Mouse (Mus musculus) kidney, postnatal 0 days (tissue): ENCODE measurements around the gene Tmem119. TPM values are rescaled to one million over a fixed set of nuclear protein-coding genes. Genes with fewer than 3 reads are reported as not detected.

ENCODE experiments used
- ATAC-seq: fragments of 200-750 bp; cut with Nextera tagmentation; replicated peaks from 2 replicates; pipeline ENCODE4 v1.8.0; 2017; ENCODE audit warnings: low read depth, moderate number of reproducible peaks, moderate TSS enrichment, moderate library complexity; ENCODE audit not compliant: low FRiP score
- DNase-seq: peaks from one replicate; pipeline ENCODE4 v3.0.0-alpha.2; 2016; ENCODE audit warnings: low spot score
- H3K27ac ChIP-seq: fragments of 300-500 bp; sonication (generic); 2 replicates; pipeline ENCODE4 v1.5.1; 2014; ENCODE audit warnings: mild to moderate bottlenecking
- H3K27me3 ChIP-seq: fragments of 300-500 bp; sonication (generic); 2 replicates; pipeline ENCODE4 v1.6.1; 2014; ENCODE audit warnings: low read length, mixed read lengths; ENCODE audit not compliant: insufficient read depth
- H3K36me3 ChIP-seq: fragments of 300-500 bp; sonication (generic); 2 replicates; pipeline ENCODE4 v1.6.1; 2014; ENCODE audit warnings: low read length, mixed read lengths; ENCODE audit not compliant: insufficient read depth
- H3K4me1 ChIP-seq: fragments of 300-500 bp; sonication (generic); replicated peaks from 2 replicates; pipeline ENCODE4 v1.6.1; 2014; ENCODE audit warnings: antibody characterized with exemption, low read length, mixed read lengths; ENCODE audit not compliant: insufficient read depth
- H3K4me2 ChIP-seq: fragments of 300-500 bp; sonication (generic); 2 replicates; pipeline ENCODE4 v1.6.1; 2014; ENCODE audit warnings: mild to moderate bottlenecking, low read length, moderate library complexity, mixed read lengths
- H3K4me3 ChIP-seq: fragments of 300-500 bp; sonication (generic); replicated peaks from 2 replicates; pipeline ENCODE4 v1.5.1; 2014; ENCODE audit warnings: low read depth, low read length
- H3K9ac ChIP-seq: fragments of 300-500 bp; sonication (generic); 2 replicates; pipeline ENCODE4 v1.6.1; 2014; ENCODE audit warnings: low read depth, low read length
- H3K9me3 ChIP-seq: fragments of 300-500 bp; sonication (generic); replicated peaks from 2 replicates; pipeline ENCODE4 v1.6.1; 2016; ENCODE audit warnings: low read length, inconsistent platforms, mixed read lengths
- CTCF ChIP-seq: IDR thresholded peaks from 2 replicates; pipeline ENCODE4 v1.5.1; 2016; ENCODE audit warnings: antibody characterized with exemption, low read depth, mild to moderate bottlenecking, moderate library complexity
- WGBS: fragments of 180-500 bp; shearing (Covaris S2); extraction: QIAGEN DNeasy Blood & Tissue Kit; methylation state at CpG from one replicate; pipeline ENCODE4 v1.1.7; 2014; 5-methylcytosine and 5-hydroxymethylcytosine counted together
- polyA plus RNA-seq: library from polyadenylated mRNA; unstranded; fragments of >200 nt; fragmentation: Nextera tagmentation; extraction: Ambion mirVana; gene quantifications from 2 replicates; pipeline ENCODE4 v1.2.1, GENCODE M21; 2015

Tmem119 gene
- 37.3 and 40.4 TPM in 2 replicates for polyA plus RNA-seq

DNA sequence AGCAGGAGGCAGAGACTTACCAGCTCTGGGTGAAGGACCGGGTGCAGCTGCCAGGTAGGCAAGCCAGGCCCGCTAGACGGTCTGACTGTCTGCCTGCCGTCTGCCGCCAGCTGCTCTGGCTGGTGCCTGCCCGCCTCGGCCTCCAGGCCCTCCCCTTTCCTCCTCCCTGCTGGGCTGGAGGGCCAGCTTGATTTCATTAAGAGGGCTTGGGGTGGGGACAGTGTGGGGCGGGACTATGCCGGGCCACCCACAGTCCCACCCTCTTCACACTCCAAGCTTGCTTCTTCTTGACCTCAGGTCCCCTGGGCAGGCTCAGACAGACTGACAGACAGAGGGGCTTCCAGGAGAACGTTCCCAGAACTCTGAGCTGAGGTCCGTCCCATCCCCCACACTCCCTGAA is at the start of gene Tmem119:
Gene Tmem119 (minus strand): TSS at position 237 of the 400 bp plus-strand sequence.
- peak within 1 kb of the TSS; percentile 40; the same call in 1 of the 2 replicates for H3K9ac ChIP-seq
- H3K27me3 ChIP-seq: no peaks in the 10 kb centered on the region
- peak within 1 kb of the TSS; percentile 35 for H3K4me3 ChIP-seq
- peak; percentile 87 for DNase-seq
- ATAC-seq: peak; percentile 81
- peak within 1 kb of the TSS; percentile 28; the same call in 1 of the 2 replicates for H3K27ac ChIP-seq
- peak within 1 kb of the TSS; percentile 51 for H3K4me2 ChIP-seq
- TF ChIP-seq CTCF: no peak
- H3K36me3 ChIP-seq: no peaks in the 10 kb centered on the region
- peaks cover 27% of the 10 kb centered on the region; the same call in 1 of the 2 replicates for H3K4me1 ChIP-seq
- under 1% methylated on average over 11 of the region's 11 CpGs for WGBS
- H3K9me3 ChIP-seq: no peaks in the 10 kb centered on the region

- 0 out of 2 replicates have a peak, but pooled peaks have one; percentile 3 for TF ChIP-seq CTCF
Observed at GRCm38 (mm10) chr5:113847636-113848035, 47.3 kb upstream of the Tmem119 start.

GRCm38 (mm10) chr5:113846656-113847055 is 46.3 kb upstream of the Tmem119 start:
- Histone ChIP-seq H3K27me3 (no peaks in the 10 kb centered on the region), H3K4me3 (no peak overlapping the region), H3K4me1 (no peaks in the 10 kb centered on the region), H3K36me3 (peaks cover 50% of the 10 kb centered on the region), H3K27ac (no peak overlapping the region), H3K9me3 (no peaks in the 10 kb centered on the region), H3K9ac (no peak overlapping the region), H3K4me2 (no peak overlapping the region)
- ATAC-seq (no peak), DNase-seq (no peak)
- TF ChIP-seq CTCF: no peak
- WGBS: 96% methylated on average over 8 of the region's 8 CpGs

More at GRCm38 (mm10) chr5:113847636-113848035, 47.3 kb upstream of the Tmem119 start:
- 82% methylated on average over 9 of the region's 9 CpGs for WGBS
- H3K4me1 ChIP-seq: no peaks in the 10 kb centered on the region
- no peak overlapping the region for H3K27ac ChIP-seq
- no peak overlapping the region for H3K4me2 ChIP-seq
- ATAC-seq (no peak), DNase-seq (no peak)
- H3K36me3 ChIP-seq: peaks cover 47% of the 10 kb centered on the region
- no peaks in the 10 kb centered on the region for H3K9me3 ChIP-seq
- no peaks in the 10 kb centered on the region for H3K27me3 ChIP-seq
- H3K9ac ChIP-seq: no peak overlapping the region
- H3K4me3 ChIP-seq: no peak overlapping the region

GRCm38 (mm10) chr5:113845627-113846026 is 45.3 kb upstream of the Tmem119 start:
- ATAC-seq: no peak
- H3K4me2 ChIP-seq: no peak overlapping the region
- 87% methylated on average over 8 of the region's 8 CpGs for WGBS

GRCm38 (mm10) chr5:113844721-113845120 is 44.4 kb upstream of the Tmem119 start:
- Histone ChIP-seq H3K9me3 (no peaks in the 10 kb centered on the region), H3K27ac (no peak overlapping the region), H3K36me3 (peaks cover 43% of the 10 kb centered on the region), H3K4me1 (no peaks in the 10 kb centered on the region), H3K27me3 (no peaks in the 10 kb centered on the region), H3K9ac (no peak overlapping the region), H3K4me3 (no peak overlapping the region), H3K4me2 (no peak overlapping the region)
- WGBS: 60% methylated on average over 7 of the region's 7 CpGs
- TF ChIP-seq CTCF: peak; percentile 75
- peak; percentile 67 for DNase-seq
- no peak for ATAC-seq

More at GRCm38 (mm10) chr5:113845627-113846026, 45.3 kb upstream of the Tmem119 start:
- H3K4me3 ChIP-seq: no peak overlapping the region
- H3K27ac ChIP-seq: no peak overlapping the region
- H3K4me1 ChIP-seq: no peaks in the 10 kb centered on the region
- no peak for DNase-seq
- peaks cover 49% of the 10 kb centered on the region for H3K36me3 ChIP-seq
- H3K27me3 ChIP-seq: no peaks in the 10 kb centered on the region
- H3K9me3 ChIP-seq: no peaks in the 10 kb centered on the region
- TF ChIP-seq CTCF: no peak
- H3K9ac ChIP-seq: no peak overlapping the region

GRCm38 (mm10) chr5:113844106-113844505 is 43.8 kb upstream of the Tmem119 start:
- WGBS: 79% methylated on average over 15 of the region's 15 CpGs
- Histone ChIP-seq H3K27me3 (no peaks in the 10 kb centered on the region), H3K4me1 (no peaks in the 10 kb centered on the region), H3K4me2 (no peak overlapping the region), H3K36me3 (peaks cover 42% of the 10 kb centered on the region), H3K27ac (no peak overlapping the region), H3K9ac (no peak overlapping the region), H3K9me3 (no peaks in the 10 kb centered on the region), H3K4me3 (no peak overlapping the region)
- DNase-seq (no peak), ATAC-seq (no peak)
- TF ChIP-seq CTCF: no peak

DNA sequence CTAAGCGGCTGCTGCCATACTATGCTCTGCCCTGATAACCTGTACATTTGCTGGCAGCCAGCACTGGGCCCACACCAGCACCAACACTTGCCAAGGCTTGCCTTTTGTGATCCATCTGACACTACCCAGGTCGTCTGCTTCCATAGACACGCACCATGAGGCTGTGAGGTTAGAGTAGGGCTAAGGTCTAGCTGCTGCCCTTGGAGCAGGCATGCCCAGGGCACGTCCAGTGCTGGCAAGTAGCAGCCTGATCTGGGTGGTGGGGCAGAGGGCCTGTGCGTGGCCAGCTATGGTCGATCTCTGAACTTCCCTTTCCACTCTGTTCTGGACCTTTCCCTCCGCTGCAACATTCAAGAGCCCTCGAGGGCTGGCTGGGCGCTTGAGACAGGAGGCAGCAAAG is 42.6 kb upstream of the Tmem119 start:
- no peak for ATAC-seq
- no peak for DNase-seq
- Histone ChIP-seq H3K27me3 (no peaks in the 10 kb centered on the region), H3K4me2 (no peak overlapping the region), H3K9ac (no peak overlapping the region), H3K36me3 (peaks cover 42% of the 10 kb centered on the region), H3K4me1 (no peaks in the 10 kb centered on the region), H3K4me3 (no peak overlapping the region), H3K9me3 (no peaks in the 10 kb centered on the region), H3K27ac (no peak overlapping the region)
- 91% methylated on average over 9 of the region's 9 CpGs for WGBS
- no peak for TF ChIP-seq CTCF
